Comparison of ENCODE assay signal across 11 mouse cellular contexts in genomic region chr6:122703251-122703650, GRCm38 (mm10). TPM values are rescaled to one million over a fixed set of nuclear protein-coding genes. Genes with fewer than 3 reads are reported as not detected.
DNase-seq lines count a peak whose midpoint lies in the region; ATAC-seq and TF ChIP-seq lines count a peak whose summit lies in the region.
"Had no signal": no experiment of that assay in that cellular context is flagged by ENCODE, and none has a peak within 500 bp of the region (broad histone marks: within the 10 kb centered on the region; RNA-seq: fewer than 3 reads in every experiment).

No protein-coding gene starts in this region.

- H3K27ac ChIP-seq in heart, embryonic 14.5 days (replicated peaks in 1 of 2; ENCODE audit: control insufficient read depth in 1 of 2, insufficient read depth in 1 of 2, low read depth in 2 of 2, low read length in 2 of 2): peak overlapping the region; percentile 90 to 94
- peak overlapping the region; percentile 74 for H3K27ac ChIP-seq in lung, postnatal 0 days (ENCODE audit: low read length)
- no peak overlapping the region for H3K27ac ChIP-seq in forebrain, embryonic 12.5 days
- no peak overlapping the region for H3K27ac ChIP-seq in neural tube, embryonic 13.5 days (replicated peaks)
- H3K27ac ChIP-seq in cerebellum, adult 2 months (ENCODE audit: insufficient read depth, low read length): no peak overlapping the region
- H3K27ac ChIP-seq: layer of hippocampus, adult 2 months had no signal

- H3K27me3 ChIP-seq in heart, embryonic 14.5 days (ENCODE audit: control insufficient read depth, insufficient read depth, low read length): peaks cover 4% of the 10 kb centered on the region; the same call in 1 of the 2 replicates
- no peaks in the 10 kb centered on the region for H3K27me3 ChIP-seq in lung, postnatal 0 days (replicated peaks; ENCODE audit: insufficient read depth, low read length)
- H3K27me3 ChIP-seq in forebrain, embryonic 12.5 days: peaks cover 17% of the 10 kb centered on the region
- peaks cover 20% of the 10 kb centered on the region for H3K27me3 ChIP-seq in neural tube, embryonic 13.5 days
- no peaks in the 10 kb centered on the region; the same call in 1 of the 2 replicates for H3K27me3 ChIP-seq in cerebellum, adult 2 months (ENCODE audit: control insufficient read depth, insufficient read depth, low read length)
- H3K27me3 ChIP-seq: stomach, embryonic 15.5 days had no signal

- 10% methylated on average over 6 of the region's 6 CpGs for WGBS in heart, embryonic 14.5 days
- WGBS in lung, postnatal 0 days: 17% methylated on average over 6 of the region's 6 CpGs
- 23% methylated on average over 6 of the region's 6 CpGs for WGBS in lung, adult 2 months
- 9% methylated on average over 6 of the region's 6 CpGs for WGBS in forebrain, embryonic 12.5 days
- WGBS in neural tube, embryonic 13.5 days: 19% methylated on average over 6 of the region's 6 CpGs
- 31% methylated on average over 6 of the region's 6 CpGs for WGBS in cerebellum, adult 2 months

- H3K9ac ChIP-seq in heart, embryonic 14.5 days (ENCODE audit: low read length): 0 out of 2 replicates have a peak overlapping the region, but pooled peaks have one; percentile 67
- no peak overlapping the region for H3K9ac ChIP-seq in lung, postnatal 0 days (replicated peaks; ENCODE audit: low read depth)
- H3K9ac ChIP-seq in forebrain, embryonic 12.5 days: peak overlapping the region; percentile 25; the same call in 1 of the 2 replicates
- no peak overlapping the region for H3K9ac ChIP-seq in neural tube, embryonic 13.5 days
- H3K9ac ChIP-seq: stomach, embryonic 15.5 days had no signal

- no peak for TF ChIP-seq EP300 in lung, postnatal 0 days (IDR thresholded peaks at IDR 0.05)

- intact Hi-C loops in heart, postnatal 14 days (cut with DNase I): no loop called here

- peaks cover 9 to 17% of the 10 kb centered on the region in 2 experiments; a peak in 3 of 4 replicates for H3K4me1 ChIP-seq in heart, embryonic 14.5 days (ENCODE audit: control insufficient read depth in 2 of 2, insufficient read depth in 2 of 2, low read length in 2 of 2)
- no peaks in the 10 kb centered on the region for H3K4me1 ChIP-seq in lung, postnatal 0 days (ENCODE audit: insufficient read depth, low read depth, low read length)
- peaks cover 3% of the 10 kb centered on the region; the same call in 1 of the 2 replicates for H3K4me1 ChIP-seq in lung, adult 2 months (ENCODE audit: control insufficient read depth, insufficient read depth, low read length)
- H3K4me1 ChIP-seq in forebrain, embryonic 12.5 days: peaks cover 13% of the 10 kb centered on the region
- peaks cover 11% of the 10 kb centered on the region; the same call in 1 of the 2 replicates for H3K4me1 ChIP-seq in neural tube, embryonic 13.5 days (replicated peaks)
- 0 out of 2 replicates have a peak, but pooled peaks cover 3% of the 10 kb centered on the region for H3K4me1 ChIP-seq in cerebellum, adult 2 months (ENCODE audit: control insufficient read depth, insufficient read depth, low read length)

- H3K4me2 ChIP-seq in heart, embryonic 14.5 days (ENCODE audit: low read length): peak overlapping the region; percentile 69
- no peak overlapping the region for H3K4me2 ChIP-seq in lung, postnatal 0 days (replicated peaks; ENCODE audit: low read depth, low read length)
- H3K4me2 ChIP-seq in forebrain, embryonic 12.5 days: peak overlapping the region; percentile 42; the same call in 1 of the 2 replicates
- peak overlapping the region; percentile 48; the same call in 1 of the 2 replicates for H3K4me2 ChIP-seq in neural tube, embryonic 13.5 days

- TF ChIP-seq CTCF in lung, postnatal 0 days (IDR thresholded peaks at IDR 0.05): no peak
- TF ChIP-seq CTCF in lung, adult 2 months (IDR thresholded peaks at IDR 0.05; ENCODE audit: insufficient read depth, low read length): no peak
- no peak for TF ChIP-seq CTCF in cerebellum, adult 2 months (IDR thresholded peaks at IDR 0.05; ENCODE audit: borderline replicate concordance, insufficient read depth, low read depth, low read length)

- H3K4me3 ChIP-seq in heart, embryonic 14.5 days (ENCODE audit: control insufficient read depth in 1 of 2, insufficient read depth in 1 of 2, low read depth in 1 of 2, low read length in 2 of 2): peak overlapping the region; percentile 37 to 38; a peak in 2 of 4 replicates
- no peak overlapping the region for H3K4me3 ChIP-seq in lung, postnatal 0 days (ENCODE audit: low read depth, low read length)
- no peak overlapping the region for H3K4me3 ChIP-seq in lung, adult 2 months (replicated peaks; ENCODE audit: extremely low read depth, low read depth, low read length)
- no peak overlapping the region for H3K4me3 ChIP-seq in forebrain, embryonic 12.5 days (replicated peaks)
- no peak overlapping the region for H3K4me3 ChIP-seq in neural tube, embryonic 13.5 days
- H3K4me3 ChIP-seq in cerebellum, adult 2 months (replicated peaks; ENCODE audit: insufficient read depth, low read depth, low read length): no peak overlapping the region

- no peak for DNase-seq in heart, postnatal 14 days
- peak; percentile 45 for DNase-seq in lung, postnatal 0 days (ENCODE audit: low spot score)
- DNase-seq in lung, adult 2 months: no peak
- no peak for DNase-seq in cerebellum, adult 2 months
- DNase-seq in spleen, postnatal 4 days (ENCODE audit: low spot score in 2 of 2): no peak

- H3K9me3 ChIP-seq in heart, embryonic 14.5 days (ENCODE audit: control insufficient read depth, low read length): no peaks in the 10 kb centered on the region
- no peaks in the 10 kb centered on the region for H3K9me3 ChIP-seq in lung, postnatal 0 days (ENCODE audit: low read length)
- no peaks in the 10 kb centered on the region for H3K9me3 ChIP-seq in forebrain, embryonic 12.5 days
- H3K9me3 ChIP-seq in neural tube, embryonic 13.5 days: no peaks in the 10 kb centered on the region
- H3K9me3 ChIP-seq: stomach, embryonic 15.5 days had no signal

- no peaks in the 10 kb centered on the region for H3K36me3 ChIP-seq in heart, embryonic 14.5 days (ENCODE audit: control insufficient read depth, insufficient read depth, low read length)
- no peaks in the 10 kb centered on the region for H3K36me3 ChIP-seq in lung, postnatal 0 days (ENCODE audit: insufficient read depth, low read length)
- H3K36me3 ChIP-seq in forebrain, embryonic 12.5 days (replicated peaks): no peaks in the 10 kb centered on the region
- no peaks in the 10 kb centered on the region for H3K36me3 ChIP-seq in neural tube, embryonic 13.5 days
- H3K36me3 ChIP-seq: stomach, embryonic 15.5 days had no signal

- no peak for ATAC-seq in heart, embryonic 14.5 days (ENCODE audit: insufficient number of reproducible peaks, insufficient read depth, low FRiP score, low read depth)
- no peak for ATAC-seq in lung, postnatal 0 days
- no peak for ATAC-seq in forebrain, embryonic 12.5 days (ENCODE audit: low FRiP score)
- ATAC-seq in neural tube, embryonic 13.5 days (ENCODE audit: low read depth): no peak; the same call in 1 of the 2 replicates

- no peak for TF ChIP-seq POLR2A in lung, adult 2 months (IDR thresholded peaks at IDR 0.05; ENCODE audit: borderline replicate concordance, extremely low read depth, low read depth, low read length)
- TF ChIP-seq POLR2A in cerebellum, adult 2 months (IDR thresholded peaks at IDR 0.05; ENCODE audit: borderline replicate concordance, insufficient read depth, low read length): no peak

RNA-seq across cellular contexts. Expression of gene Nanog, which starts 4.0 kb away (rescaled TPM):
- 0.84 and 1.2 TPM in 2 replicates for polyA plus RNA-seq in heart, embryonic 14.5 days (2014; fragmentation: Nextera tagmentation; extraction: Ambion mirVana)
- not detected for total RNA-seq in heart, postnatal 14 days (2021)
- 0.24 and 0.36 TPM in 2 replicates for polyA plus RNA-seq in lung, postnatal 0 days (2015; fragmentation: Nextera tagmentation; extraction: Ambion mirVana)
- polyA plus RNA-seq in lung, adult 2 months (2012; rRNA removed): 0.09 and 0.28 TPM in 2 replicates
- 0.19 and 0.22 TPM in 2 replicates for polyA plus RNA-seq in forebrain, embryonic 12.5 days (2016; fragmentation: Nextera tagmentation; extraction: Ambion mirVana)
- 0.15 TPM in 2 replicates for polyA plus RNA-seq in neural tube, embryonic 13.5 days (2015; fragmentation: Nextera tagmentation; extraction: Ambion mirVana)
- polyA plus RNA-seq in cerebellum, adult 2 months (2012; rRNA removed): 0.07 and 0.13 TPM in 2 replicates
- total RNA-seq: hematopoietic stem cell, adult 5-6 weeks; layer of hippocampus, adult 2 months had no signal

Comparison
In these comparisons a context has a peak if more than half of its experiments do, and no peak if none do; other contexts are left out.
1. H3K27ac ChIP-seq: peak in heart, embryonic 14.5 days (2 of 2) and lung, postnatal 0 days (single experiment); none in forebrain, embryonic 12.5 days (single experiment), neural tube, embryonic 13.5 days (single experiment) and cerebellum, adult 2 months (single experiment).
2. H3K4me3 ChIP-seq: peak in heart, embryonic 14.5 days (2 of 2); none in lung, postnatal 0 days (single experiment), lung, adult 2 months (single experiment), forebrain, embryonic 12.5 days (single experiment), neural tube, embryonic 13.5 days (single experiment) and cerebellum, adult 2 months (single experiment).
3. H3K9ac ChIP-seq: peak in heart, embryonic 14.5 days (single experiment) and forebrain, embryonic 12.5 days (single experiment); none in lung, postnatal 0 days (single experiment) and neural tube, embryonic 13.5 days (single experiment).